Mouse (Mus musculus): ENCODE measurements around the gene Cers5.
A peak's percentile ranks its signal among the peaks of the same experiment; 100 is the strongest.

DNA sequence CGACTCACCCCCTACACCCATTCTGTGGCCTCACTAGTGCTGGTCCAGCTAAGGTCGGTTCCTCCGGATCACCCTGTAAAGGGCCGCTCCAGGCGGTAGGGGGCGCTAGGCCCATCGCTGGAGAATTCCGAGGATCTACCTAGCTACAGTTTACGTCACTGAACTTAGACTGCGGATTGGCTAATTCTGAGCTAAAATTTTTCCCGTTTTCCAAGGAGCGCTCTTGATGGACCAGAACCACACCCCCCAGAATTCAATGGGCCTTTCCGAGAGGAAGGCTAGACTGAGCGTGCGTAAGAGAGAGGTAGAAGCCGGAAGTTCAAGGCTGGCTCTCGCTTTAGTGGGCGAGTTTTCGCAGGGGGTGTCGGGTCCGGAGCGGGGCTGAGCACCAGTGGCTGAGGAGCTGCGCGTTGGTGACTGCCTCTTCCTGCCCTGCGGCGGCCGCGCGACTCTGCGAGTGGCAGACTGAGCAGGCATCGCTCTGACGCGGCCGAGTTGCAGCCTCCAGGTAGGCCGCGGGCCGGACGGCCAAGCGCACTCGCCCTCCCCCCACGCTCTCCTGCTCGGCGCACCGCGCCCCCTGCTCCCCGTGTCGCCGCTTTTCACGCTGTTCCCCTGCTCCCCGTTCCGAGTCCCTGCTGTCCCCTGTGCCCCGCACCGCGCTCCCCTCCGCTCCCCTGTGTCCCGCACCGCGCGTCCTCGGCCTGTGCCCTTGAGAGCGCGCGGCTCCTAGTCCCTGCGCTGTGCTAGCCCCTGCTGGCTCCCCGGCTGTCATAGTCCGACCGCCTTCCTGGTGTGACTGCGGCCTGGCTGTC lies 47.1 kb downstream of the Cers5 start, which contains the start of gene Cox14:
- TF ChIP-seq CTCF (IDR thresholded peaks at IDR 0.05; ENCODE audit: low read depth, low read length) (peak; percentile 64), POLR2A (IDR thresholded peaks at IDR 0.05; ENCODE audit: borderline replicate concordance, low read depth, low read length) (no peak)
